Mouse (Mus musculus) left cerebral cortex, adult 2 months (tissue): ENCODE results near the gene Myh11. TPM values are rescaled to one million over a fixed set of nuclear protein-coding genes. Genes with fewer than 3 reads are reported as not detected.

ENCODE experiments used
- DNase-seq, 2 experiments: peaks; one replicate each; pipeline ENCODE4 v3.0.0; 2021 to 2022; ENCODE audit warnings: low spot score in 2 of 2, mixed read lengths in 1 of 2; ENCODE audit errors: extremely low spot score in 1 of 2
- H3K27ac ChIP-seq: fragments of 200-600 bp; 2 replicates; pipeline ENCODE4 v1.8.1; 2022
- H3K4me3 ChIP-seq: fragments of 200-600 bp; 2 replicates; pipeline ENCODE4 v1.8.1; 2022
- CTCF ChIP-seq: fragments of 200-600 bp; IDR thresholded peaks from 2 replicates; pipeline ENCODE4 v1.8.1; 2022; ENCODE audit warnings: antibody characterized with exemption, mild to moderate bottlenecking, moderate library complexity
- intact Hi-C: fragments of 180-260 bp; cut with DNase I; formaldehyde crosslinking; loops from one replicate; pipeline ENCODE4 v1.15.1; 2025
- total RNA-seq, 2 experiments: library from RNA; stranded (reverse); gene quantifications; 2 replicates each; pipeline ENCODE4 v1.2.3; 2021

Gene Myh11
- total RNA-seq, 2 experiments from 2014 or later = 4.7 to 5.0 TPM

DNA sequence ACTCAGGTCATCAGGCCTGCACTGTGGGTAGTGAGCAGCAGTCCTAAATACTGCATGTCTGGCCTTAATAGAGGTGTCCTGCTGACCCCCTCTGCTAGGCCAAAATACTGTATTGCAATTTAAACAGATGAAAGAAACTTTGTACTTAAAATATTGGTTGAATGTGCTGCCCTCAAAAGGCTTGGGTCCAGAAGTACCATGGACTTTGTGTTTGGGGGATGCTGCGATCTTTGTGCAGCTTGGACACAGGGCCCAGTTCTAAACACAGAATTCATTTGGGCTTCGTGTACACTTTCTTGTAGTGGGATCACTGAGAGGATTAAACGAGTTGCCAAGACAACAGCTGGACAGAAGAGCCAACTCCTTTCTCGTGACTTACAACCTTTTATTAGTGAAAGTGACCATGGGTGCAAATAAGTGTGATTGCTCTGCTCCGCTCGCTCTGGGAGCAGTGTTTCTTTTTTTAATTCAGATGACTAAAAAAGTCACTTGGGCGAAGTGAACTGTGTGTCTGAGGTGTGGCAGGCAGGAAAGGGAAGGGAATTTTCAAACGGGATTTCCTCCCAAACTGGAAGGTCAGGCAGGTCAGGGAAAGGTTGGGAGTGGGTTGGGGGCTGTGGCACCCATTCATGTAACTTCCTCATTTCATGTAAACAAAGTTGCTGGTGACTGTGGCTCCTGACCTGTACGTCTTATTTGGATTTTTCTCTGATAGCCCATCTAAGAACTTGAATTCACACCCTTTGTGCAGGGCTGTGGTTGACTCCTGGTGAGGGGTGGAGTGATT, 96.8 kb downstream of the Myh11 start:
- intact Hi-C loops = loop anchor here (2.0 kb wide), 1 partner anchor 32 kb away; the partner anchor contains the start of genes Marf1 and Nde1
- no peak overlapping the region for H3K4me3 ChIP-seq
- DNase-seq = no peak
- peak overlapping the region; percentile 59; the same call in 1 of the 2 replicates for H3K27ac ChIP-seq
- no peak for TF ChIP-seq CTCF

DNA sequence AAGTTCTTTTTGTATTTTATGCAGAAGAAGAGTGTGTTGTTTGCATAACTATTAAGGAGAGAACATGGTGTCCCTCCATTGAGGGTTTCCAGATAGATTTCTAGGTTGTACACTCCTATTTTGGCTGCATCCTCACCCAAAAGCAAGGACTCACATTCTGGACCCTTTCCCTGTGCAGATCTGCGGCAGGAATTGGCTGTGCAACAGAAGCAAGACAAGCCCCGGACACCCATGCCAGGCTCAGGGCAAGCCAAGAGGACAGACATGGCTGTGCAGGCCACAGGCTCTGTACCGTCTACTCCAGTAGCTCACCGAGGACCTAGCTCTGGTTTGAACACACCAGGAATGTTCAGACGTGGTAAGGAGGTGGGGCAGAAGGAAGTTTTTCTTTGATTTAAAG, 105.7 kb downstream of the Myh11 start:
- DNase-seq = no peak
- H3K27ac ChIP-seq = no peak overlapping the region
- intact Hi-C loops = no loop called here
- no peak for TF ChIP-seq CTCF
- H3K4me3 ChIP-seq = no peak overlapping the region

DNA sequence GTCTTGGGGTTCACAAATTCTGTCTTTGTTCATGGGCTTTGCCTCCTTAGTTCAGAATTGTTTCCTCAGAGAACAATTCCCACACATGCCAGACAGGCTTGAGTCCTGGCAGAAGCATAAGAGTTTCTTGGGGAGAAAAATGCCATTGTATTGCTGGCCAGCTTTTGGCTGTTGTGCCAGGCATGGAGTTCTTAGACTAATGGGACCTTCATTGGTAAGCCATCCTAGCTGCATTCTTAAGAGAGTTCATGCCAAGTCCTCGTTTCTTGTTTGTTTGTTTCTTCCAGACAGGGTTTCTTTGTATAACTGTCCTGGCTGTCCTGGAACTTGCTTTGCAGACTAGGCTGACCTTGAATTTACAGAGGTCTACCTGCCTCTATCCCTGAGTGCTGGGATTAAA, 107.3 kb downstream of the Myh11 start:
- H3K4me3 ChIP-seq = no peak overlapping the region
- no peak for TF ChIP-seq CTCF
- H3K27ac ChIP-seq = no peak overlapping the region; the same call in 1 of the 2 replicates
- DNase-seq = no peak
- intact Hi-C loops = no loop called here

DNA sequence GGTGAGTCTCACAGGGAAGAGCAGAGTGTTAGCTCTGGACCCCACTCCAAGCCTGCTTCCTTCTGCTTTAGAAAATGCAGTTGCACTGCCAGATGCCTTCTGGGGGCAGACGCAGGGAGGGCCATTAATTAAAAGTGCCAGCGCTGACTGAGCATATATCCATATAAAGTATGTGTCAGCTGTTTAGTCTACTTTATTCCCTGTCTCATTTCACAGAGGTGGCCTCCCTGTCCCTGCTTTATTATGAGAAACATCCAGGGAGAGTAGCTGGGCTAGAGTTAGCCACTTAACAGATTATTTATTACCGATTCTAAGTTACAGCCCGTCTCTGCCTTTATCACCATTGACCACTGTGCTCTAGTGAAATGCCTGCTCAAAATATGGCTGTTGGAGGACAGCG, 108.8 kb downstream of the Myh11 start:
- no peak for TF ChIP-seq CTCF
- no peak for DNase-seq
- no peak overlapping the region for H3K27ac ChIP-seq
- intact Hi-C loops = no loop called here
- H3K4me3 ChIP-seq = no peak overlapping the region

DNA sequence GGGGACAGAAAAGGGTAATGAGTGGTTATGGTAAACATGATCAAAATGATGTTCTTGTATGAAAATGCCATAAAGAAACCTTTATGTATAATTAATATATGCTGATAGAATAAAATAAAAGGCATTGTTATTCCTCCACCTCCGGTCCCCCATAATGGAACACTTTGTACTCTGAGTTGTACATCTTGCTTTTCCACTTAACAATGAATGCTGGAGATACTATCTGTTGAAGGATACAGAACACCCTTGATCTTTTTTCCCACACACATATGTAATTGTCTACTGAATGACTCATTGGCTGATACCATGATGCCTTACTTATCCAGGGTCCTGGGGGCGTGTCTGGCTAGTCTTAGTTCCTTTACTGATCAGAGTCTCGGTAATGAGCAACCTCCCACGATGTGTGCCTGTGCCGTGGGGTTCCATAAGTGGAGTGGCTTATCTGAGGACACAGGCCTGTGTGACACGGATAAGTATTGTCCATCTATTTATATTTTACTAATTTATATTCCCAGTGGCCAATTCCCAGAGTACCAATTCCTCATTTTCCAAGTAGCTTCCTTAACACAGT, 110.9 kb downstream of the Myh11 start:
- Histone ChIP-seq H3K4me3 (no peak overlapping the region), H3K27ac (no peak overlapping the region)
- TF ChIP-seq CTCF = no peak
- intact Hi-C loops = no loop called here
- DNase-seq = no peak

DNA sequence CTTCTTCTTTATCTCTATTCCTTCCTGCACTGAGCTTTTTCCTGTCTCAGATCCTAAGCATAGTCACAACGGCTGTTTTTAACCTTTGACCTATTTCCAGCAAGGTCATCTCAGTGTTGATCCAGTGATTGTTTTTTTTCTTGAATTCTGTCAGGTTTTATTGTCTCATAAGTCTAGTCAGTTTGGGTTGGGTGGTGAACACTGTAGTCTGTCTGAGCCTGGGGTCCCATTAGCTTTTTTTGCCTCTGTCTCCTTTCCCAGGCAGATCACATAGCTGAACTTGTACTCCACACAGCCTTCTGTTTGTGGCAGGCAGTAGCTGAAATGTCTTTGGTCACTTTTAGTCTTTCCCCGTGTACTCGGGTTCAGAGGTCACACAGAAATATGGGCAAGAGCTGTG, 113.1 kb downstream of the Myh11 start:
- intact Hi-C loops = no loop called here
- DNase-seq = no peak
- no peak overlapping the region for H3K27ac ChIP-seq
- no peak overlapping the region for H3K4me3 ChIP-seq
- no peak for TF ChIP-seq CTCF

DNA sequence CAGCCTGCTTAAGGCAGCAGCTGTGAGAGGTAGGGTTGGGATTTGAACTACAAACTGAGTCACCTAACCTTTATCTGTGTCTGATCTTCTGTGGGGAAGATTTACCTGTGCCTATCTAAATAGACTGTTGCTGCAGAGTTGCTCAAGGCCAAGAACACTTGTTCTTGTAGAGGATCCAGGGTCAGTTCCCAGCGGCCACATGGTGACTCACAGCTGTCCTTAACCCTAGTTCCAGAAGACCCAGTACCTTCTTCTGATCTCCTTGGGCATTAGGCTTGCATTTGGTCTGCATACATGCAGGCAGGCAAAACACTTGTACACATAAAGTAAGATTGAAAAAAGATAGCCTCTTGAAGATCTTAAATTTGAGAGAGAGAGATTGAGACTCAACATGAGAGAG, 121.5 kb downstream of the Myh11 start:
- no peak overlapping the region for H3K27ac ChIP-seq
- intact Hi-C loops = no loop called here
- DNase-seq = no peak
- no peak for TF ChIP-seq CTCF
- H3K4me3 ChIP-seq = no peak overlapping the region

DNA sequence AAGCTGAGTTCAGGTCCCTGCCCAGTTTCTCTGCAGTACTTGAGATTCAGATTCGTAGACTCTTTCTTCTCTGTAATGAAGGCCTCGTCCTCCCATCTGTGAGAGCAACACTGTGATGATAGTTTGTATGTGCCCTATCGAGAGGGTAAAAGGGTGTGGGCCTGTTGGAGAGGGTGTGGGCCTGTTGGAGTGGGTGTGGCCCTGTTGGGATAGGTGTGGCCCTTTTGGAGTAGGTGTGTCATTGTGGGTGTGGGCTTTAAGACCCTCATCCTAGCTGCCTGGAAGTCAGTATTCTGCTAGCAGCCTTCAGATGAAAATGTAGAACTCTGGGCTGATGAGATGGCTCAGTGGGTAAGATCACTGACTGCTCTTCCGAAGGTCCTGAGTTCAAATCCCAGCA, 124.7 kb downstream of the Myh11 start:
- no peak overlapping the region for H3K4me3 ChIP-seq
- intact Hi-C loops = no loop called here
- no peak for TF ChIP-seq CTCF
- no peak overlapping the region for H3K27ac ChIP-seq
- no peak for DNase-seq

DNA sequence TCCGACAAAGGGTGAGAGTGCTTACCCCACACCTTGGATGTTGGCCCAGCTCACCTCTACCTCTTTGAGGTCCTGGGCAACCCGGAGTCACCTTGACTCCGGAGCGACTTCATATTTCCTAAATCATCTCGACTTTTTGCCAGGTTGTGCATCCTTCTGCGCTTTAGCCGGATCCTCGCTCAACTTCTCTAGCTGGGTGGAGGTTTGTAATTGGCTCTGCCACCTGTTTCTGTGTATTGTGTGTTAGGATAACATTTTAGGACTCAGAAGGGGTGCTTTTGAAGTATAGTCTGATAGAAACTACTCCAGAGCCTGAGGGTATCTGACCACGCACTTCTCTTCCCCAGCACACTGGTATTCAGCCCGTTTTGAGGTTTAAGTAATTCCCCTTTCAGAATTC, 127.4 kb downstream of the Myh11 start:
- peak overlapping the region; percentile 72 for H3K27ac ChIP-seq
- H3K4me3 ChIP-seq = peak overlapping the region; percentile 61
- intact Hi-C loops = loop anchor here (2.0 to 5.0 kb wide), 3 partner anchors 31 to 329 kb away; partner anchors contain the start of gene Abcc1
- no peak for DNase-seq
- no peak for TF ChIP-seq CTCF

DNA sequence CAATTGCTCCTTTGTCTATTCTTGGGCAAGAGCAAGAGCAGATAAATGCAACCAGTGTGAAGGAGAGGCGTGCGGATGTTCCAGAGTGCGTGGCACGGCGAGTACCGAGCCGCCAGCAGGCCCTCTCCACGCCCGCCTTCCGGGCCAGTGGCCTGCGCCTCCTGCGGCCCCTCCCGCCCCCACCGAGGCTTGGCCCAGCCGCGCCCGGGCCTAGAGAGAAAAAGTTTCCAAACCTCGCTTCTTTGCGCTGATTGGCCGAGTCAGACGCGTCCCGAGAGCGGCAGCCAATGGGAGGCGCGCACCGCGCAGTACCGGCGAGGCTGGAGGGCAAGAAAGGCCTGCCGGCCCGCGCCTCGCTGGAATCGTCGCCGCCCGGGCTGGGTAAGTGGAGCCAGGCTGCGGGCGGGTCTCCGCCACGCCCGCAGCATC, 128.2 kb downstream of the Myh11 start, which contains the start of the genes Nde1 and Marf1:
TSS of gene Nde1 (plus strand) at position 288 of the 429 bp plus-strand sequence.
TSS of gene Marf1 (minus strand) at position 364 of the 429 bp plus-strand sequence.
- intact Hi-C loops = loop anchor here (2.0 to 5.0 kb wide), 3 partner anchors 32 to 329 kb away; partner anchors contain the start of gene Abcc1
- peak; percentile 79 to 81 for DNase-seq
- Histone ChIP-seq H3K27ac (peak within 1 kb of the TSS; percentile 72), H3K4me3 (peak within 1 kb of the TSS; percentile 61)
- no peak; the same call in 1 of the 2 replicates for TF ChIP-seq CTCF

DNA sequence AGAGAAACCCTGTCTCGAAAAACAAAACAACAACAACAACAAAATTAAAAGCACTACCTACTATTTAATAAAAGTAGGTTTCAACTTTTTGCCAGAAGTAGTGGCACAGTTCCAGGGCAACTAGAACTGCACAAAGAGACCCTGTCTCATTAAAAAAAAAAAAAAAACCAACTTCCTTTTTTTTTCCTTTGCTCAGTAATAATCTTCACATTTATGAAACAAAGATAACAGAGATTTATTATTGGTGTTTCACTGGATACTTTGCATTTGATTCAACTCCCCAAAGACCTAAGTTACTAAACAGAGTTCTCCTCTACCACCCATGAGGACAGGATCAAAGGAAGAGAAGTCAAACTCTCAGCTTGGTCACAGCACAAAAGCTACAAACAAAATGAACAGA, 130.2 kb downstream of the Myh11 start:
- no peak overlapping the region for H3K4me3 ChIP-seq
- no peak for TF ChIP-seq CTCF
- no peak overlapping the region for H3K27ac ChIP-seq
- intact Hi-C loops = loop anchor here (5.0 kb wide), 2 partner anchors 201 to 331 kb away; partner anchors contain the start of gene Abcc1
- no peak for DNase-seq

DNA sequence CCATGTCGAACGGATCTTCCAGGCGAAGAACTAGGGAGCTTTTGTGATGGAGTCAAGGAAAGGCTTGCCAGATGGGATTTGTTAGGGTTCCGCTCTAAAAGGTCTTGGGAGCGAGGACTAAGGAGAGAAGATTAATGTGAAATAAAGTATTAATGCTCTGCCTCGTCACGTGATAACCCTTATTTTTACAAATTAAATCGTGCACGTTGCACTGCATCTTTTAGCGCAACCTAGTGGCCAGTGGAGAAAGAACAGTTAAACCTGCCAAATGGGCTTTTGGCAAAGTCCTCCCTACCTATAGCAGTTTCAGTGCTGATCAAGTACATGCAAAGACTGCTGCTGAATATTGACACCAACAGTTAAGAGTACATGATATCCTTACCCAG, 131.4 kb downstream of the Myh11 start:
- H3K4me3 ChIP-seq = peak overlapping the region; percentile 92
- peak overlapping the region; percentile 99 for H3K27ac ChIP-seq
- peak; percentile 95 for TF ChIP-seq CTCF
- intact Hi-C loops = loop anchor here (1.0 to 5.0 kb wide), 3 partner anchors 203 to 333 kb away; partner anchors contain the start of genes Abcc1, Mpv17l and Pdxdc1
- DNase-seq = peak; percentile 70 to 72
